Mouse (Mus musculus) 3134 (cell line): ENCODE measurements around the gene Trim14.
A peak's percentile ranks its signal among the peaks of the same experiment; 100 is the strongest.

Experiments
- DNase-seq: peaks from one replicate; pipeline ENCODE4 v3.0.0-alpha.2; 2011; ENCODE audit warnings: low spot score; ENCODE audit not compliant: insufficient read length; ENCODE audit errors: extremely low read depth

Gene Trim14

DNA sequence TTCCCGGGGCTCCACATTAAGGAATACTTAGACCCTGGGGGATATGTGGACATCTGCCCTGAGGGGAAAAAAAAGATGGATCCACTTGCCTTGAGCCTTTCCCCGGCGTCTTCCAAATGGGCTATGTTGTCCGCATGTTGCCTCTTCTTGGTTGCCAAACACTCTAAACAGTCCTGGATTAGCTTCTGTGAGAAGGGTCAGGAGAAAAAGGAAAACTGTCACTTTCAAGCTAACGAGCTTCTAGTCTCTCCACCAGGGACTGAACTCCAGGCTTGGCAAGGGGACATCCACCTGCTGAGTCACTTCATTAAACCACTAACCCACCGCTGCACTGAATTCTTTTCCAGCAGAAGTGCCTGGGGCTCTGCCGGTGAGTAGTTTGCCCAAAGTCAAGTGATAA is 3.0 kb downstream of the Trim14 start:
- peak; percentile 46 for DNase-seq

DNA sequence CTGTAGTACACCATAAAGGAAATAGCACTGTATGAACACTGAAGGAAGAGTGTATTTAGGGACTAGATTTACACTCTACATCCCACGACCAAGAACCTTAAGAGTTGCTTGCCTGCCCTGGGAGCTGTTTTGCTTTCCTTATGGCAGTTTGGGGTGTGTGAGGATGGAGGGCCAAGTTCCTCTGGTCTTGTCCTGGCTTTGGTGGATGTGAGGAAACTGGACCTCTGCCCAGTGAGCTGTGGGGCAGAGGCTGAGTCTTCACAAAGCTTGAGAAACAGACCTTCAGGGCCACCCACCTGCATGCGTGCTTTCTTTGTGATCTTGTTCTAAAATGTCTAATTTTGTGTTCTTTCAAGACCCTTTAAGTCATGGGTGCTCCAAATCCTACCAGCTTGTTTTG is 3.4 kb downstream of the Trim14 start:
- DNase-seq: no peak

DNA sequence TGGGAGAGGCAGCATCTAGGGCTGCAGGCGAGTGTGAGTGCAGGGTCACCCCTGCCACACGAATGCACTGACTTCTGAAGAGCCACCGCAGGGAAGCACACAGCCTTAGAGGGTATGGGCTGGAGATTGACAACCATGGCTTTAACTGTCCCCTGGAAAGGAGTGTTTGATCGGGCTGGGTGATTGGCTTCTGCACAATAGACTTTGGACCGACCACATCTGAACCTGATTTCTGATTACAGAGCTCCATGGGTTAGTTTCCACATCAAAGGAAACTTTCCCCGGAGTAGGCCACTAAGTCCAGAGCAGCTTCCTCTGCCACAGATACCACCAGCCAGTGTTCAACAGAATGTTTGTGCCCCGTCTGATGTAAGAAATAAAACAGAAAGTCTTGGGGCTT is 6.2 kb downstream of the Trim14 start:
- DNase-seq: no peak

DNA sequence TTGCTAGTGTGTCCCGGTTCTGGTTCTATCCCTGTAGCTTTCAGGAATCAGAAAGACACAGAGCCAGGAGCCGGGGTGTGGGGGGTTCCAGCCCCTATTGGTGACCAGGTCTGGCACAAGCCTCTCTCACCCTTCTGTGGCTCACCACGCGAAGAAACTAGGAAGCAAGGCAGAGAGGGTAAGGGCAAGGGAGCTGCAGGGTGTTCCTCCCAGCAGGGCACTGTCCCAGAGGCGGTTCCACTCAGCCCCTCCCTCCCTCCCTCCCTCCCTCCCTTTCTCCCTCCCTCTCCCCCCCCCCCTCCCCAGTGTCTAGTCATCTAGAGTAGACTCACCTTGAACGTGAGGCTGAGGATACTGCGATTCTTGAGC is 8.4 kb downstream of the Trim14 start:
- no peak for DNase-seq

DNA sequence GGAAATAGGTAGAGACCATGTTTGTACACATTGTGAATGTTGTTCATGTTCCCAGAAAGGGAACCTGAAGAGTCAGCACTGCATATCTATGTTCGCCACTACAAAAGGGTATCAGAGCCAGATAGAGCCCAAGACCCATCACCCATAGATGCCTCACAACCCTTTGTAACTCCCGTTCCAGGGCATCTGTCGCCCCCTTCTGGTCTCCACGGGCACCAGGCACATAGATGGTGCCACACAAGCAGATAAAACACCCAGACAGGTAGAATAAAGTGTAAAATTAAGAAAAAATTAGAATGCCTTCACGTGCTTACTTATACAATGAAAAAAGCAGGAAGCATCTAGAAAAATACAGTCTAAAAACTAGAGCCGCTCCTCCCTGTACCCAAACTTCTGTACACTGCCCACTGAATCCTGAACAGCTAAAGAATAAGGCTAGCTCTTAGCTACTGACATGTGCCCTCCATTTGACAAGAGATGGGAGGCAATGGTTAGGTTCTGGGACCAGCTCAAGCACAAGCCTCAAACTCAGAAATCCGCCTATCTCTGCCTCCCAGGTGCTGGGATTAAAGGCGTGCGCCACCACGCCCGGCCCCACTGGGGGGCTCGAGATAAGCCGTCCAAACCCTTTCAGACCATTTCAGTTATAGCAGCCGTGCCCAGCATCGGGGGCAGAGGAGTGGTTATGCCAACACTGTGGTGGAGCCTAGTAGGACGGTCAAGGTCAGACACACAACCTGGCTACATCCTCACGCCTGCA is 9.0 kb downstream of the Trim14 start:
- DNase-seq: peak; percentile 33

DNA sequence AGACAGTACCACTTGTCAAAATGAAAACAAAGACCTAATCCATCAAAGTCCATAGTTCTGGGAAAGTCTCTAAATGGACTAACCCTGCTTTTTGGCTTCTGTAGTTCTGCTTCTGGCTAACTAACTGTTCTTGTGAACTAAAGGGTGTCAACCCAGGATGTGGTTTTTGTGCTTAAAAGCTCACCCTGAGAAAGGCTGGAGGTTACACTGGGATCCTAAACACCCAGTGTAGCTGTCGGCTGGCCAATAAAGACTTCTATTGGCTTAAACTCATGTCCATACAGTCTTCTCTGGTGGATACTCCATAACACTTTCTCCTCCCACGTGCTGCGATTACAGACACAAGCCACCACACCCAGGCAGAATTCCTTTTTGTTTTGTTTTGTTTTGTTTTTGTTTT is 9.7 kb downstream of the Trim14 start:
- DNase-seq: no peak

DNA sequence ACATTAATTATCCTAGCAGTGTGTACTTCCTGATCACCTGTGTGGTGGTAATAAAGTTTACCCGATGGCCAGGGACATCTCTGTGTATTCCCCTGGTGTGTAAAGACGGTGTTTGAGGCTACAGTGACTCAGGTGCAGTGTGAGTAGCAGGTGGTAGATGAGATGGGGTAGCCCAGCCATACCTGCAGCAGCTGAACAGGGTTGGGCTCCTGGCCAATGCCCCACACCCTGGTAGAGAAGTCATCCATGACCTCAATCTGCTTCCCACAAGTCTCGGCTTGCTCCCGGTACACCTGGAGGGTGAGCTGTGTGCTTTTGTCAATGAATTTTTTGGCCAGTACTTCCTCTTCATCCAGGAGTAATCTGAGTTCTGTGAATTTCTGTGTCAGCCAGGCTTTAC is 12.6 kb downstream of the Trim14 start:
- no peak for DNase-seq

DNA sequence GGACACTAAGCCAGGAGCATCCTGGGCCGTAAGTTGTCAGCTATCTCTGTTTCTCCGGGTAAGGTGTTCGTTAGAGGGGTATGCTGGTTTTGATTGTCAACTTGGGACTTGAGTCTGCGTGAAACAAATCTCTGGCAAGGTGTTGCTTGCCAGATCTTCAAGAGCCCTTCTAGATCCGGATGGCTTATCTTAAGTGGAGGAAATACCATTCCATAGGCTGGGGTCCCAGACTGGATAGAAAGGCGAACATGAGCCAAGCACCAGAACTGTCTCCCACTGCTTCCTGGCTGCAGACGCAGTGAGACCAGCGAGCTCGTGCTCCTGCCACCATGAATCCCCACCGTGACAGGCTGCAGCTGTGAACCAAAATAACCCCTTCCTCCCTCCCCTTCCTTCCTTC is 14.5 kb downstream of the Trim14 start:
- DNase-seq: no peak

DNA sequence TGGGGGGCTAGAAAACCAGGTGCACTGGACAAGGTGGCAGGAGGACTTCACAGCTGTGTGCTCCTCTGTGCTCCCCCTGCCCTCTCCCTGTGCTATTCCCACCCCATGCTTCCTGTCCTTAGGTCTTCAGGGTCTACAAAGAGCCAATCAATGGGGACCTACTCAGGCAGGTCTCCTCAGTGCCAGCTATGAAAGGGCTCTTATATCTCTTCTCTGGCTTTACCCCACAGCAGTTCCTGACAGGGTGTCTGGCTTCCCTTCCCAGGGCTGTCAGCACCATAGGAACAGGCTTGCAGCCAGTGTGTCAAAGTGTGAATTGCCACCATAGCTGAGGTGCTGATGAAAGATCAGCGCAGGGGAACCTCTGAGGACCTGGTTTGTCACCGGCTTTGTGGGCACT is 15.4 kb downstream of the Trim14 start:
- DNase-seq: no peak

DNA sequence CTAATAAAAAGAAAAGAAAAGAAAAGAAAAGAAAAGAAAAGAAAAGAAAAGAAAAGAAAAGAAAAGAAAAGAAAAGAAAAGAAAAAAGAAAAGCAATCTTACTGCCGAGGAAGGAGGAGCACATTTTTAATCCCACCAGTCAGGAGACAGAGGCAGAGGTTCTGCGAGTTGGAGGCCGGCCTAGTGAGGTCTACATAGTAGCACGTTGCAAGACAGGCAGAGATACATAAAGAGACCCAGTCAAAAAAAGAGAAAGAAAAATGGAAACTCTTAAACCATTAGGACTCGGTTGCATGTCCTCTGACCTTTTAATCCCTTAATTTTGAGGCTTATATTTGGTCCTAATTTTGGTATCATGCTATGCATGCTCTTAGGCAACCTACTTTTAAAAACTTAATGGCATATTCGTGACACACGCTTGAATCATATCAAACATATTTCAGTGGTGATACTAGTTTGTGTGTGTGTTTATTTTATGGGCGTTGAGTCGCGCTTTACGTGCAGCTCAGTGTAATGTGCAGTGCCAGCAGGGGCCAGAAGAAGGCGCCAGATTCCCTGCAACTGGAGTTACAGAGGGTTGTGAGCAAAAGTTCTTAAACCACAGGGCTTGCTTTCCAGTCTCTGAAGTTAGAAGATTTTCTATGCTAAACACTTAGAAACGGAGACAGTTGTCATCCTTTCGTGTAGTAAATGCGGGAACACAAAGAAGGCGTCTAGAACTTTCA is 28.0 kb downstream of the Trim14 start:
- no peak for DNase-seq

DNA sequence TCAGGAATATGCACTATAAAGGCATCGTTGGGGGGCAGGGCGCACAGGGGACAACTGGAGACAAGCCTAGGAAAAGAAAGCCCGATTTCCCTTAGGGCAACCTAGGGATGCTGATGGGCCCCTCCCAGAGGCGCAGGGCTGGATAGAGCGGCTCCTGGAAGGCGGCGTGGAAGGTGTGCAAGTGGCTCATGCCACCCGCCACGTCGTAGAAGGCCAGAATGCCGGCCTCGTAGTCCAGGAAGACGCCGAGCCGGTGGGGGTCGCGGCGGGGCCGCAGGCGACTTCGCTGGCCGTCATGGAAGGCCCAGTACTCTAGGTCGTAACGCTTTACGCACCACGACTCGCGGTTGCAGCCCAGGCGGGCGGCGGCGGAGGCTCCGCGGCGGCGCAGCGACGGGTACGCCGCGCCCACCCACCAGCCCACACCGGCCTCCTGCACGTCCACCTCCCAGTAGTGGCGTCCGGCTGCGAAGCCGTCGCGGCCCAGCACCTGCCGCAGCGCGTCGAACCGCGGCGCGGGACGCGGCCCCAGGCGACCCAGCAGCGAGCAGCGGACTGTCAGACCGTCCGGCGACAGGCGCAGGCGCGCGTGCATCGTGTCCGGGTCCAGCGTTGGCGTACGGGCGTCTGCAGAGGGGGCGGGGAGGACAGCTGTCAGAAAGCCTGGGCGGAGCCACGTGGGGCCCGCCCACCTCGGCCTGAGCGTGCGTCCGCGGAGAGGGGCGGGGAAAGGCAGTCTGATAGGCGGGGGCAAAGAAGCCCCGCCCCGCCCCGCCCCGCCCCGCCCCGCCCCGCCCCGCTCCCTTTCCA is 28.9 kb downstream of the Trim14 start:
- peak; percentile 45 for DNase-seq

DNA sequence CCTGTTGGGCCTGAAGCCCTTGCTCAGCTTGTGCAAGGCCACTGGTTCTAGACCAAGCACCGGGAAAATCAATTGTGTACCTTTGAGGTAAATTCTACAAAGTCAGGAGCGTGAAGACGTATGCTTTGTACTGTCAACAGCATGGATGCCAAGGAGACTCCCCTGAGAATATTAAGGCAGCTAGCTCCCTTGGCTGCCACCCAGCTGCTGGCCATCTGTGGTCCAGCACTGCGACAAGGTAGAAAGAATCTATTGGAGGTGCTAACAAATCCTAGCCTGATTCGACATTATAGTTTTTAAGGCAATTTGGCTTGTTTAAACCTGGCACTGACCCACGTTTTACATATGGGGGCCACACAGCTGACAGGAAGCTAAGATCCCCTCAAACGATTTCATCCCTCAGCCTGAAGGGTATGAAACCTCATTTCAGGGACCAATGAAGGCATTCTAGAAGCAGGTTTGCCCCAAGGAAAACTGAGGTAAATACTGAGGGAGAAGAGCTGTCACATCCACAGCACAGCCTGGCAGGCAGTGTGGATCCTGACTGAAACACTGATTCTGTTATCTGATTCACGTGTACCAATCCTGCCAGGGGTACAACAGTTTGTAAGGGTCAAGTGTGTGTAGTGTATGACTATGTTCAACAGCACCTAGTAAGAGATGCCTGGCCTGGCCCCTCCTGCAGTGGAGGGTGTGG is 30.4 kb downstream of the Trim14 start:
- no peak for DNase-seq

DNA sequence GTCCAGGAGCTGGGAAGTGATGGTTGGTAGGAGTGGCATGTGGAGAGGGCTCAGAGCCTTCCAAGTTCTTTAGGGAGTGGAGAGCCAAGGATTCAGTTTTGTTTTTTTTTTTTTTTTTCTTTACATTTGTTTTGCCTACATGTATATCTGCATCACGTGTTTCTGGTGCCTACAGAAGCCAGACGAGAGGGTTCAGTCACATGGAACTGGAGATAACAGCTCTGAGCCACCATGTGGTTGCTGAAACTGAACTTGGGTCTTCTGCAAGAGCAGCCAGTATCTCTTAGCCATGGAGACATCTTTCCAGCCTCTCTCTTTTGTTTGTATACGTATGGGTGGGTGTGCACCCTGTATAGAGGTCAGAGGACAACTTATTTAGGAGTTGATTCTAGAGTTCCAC is 32.1 kb downstream of the Trim14 start:
- DNase-seq: no peak

DNA sequence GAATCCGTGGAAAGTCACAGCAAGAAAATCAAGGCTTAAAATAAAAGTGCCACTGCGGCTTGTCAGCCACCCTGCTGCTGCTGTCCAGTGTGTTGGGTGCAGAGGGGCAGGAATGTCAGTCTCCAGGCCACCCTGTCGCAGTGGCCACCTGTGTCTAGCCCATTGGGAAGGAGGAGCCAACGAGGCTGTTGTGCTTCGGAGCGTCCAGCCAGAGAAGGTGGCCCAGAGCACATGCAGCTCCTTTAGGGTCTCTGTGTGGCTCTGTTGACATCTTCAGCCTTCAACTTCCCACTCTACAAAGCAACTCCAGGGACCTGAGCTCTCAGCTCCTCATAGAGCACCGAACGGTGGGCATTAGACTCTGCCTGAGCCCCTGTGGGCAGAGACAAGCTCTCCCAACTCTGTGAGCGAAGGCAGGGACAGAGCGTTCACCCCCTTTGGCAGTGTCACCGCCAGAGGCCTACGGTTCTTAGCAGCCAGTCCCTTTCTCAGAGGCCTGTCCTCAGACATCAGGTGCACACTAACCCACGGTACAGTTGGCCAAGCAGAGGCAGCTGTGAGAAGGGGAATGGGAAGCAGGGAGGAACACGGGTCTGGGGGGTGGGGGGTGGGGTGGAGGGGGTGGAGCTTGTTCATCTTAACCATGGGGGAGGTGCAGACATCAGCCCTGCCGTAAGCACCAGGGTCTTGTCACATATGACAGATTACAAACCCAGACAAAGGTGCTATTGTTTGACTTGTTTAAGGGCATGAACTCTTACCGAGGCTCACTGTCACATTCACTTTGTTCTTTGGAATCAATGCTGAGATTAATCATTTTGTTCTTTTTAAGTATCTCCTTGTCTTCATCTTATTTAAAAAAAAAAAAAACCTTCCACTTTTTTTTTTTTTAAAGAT is 33.1 kb downstream of the Trim14 start:
- DNase-seq: no peak

DNA sequence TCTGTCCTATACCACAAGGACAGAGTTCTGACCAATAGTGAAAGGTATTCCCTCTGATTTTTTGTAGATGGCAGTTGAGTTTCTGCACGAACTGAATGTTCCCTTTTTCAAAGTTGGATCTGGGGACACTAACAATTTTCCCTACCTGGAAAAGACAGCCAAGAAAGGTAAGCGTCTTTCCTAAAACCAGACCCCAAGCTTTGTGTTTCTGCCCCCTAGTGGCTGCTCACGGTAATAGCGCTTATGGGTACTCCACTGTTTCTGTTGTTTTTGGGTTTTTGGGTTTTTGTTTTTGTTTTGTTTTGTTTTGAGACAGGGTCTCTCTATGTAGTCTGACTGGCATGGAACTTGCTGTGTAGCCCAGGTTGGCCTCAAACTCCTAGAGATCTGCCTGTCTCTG is 37.0 kb downstream of the Trim14 start:
- DNase-seq: no peak

DNA sequence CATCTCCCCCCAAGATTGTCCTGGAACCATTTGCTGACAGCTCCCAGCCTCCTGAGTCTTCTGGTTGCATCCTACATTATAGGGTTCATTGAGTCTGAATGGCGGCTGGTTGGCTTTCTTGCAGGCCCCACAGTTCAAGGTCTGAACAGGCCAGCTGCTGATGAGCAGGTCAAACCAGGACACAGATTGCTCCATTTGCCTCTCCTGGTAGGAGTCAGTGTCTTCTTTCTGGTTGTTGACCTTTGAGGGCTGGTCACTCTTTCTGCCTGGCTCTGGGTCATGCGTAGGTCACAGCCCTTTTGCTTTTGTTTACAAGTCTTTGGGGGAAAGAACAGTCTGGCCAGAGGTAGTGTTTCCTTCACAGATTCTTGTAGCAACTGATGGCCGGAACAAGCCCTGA is 37.4 kb downstream of the Trim14 start:
- no peak for DNase-seq

DNA sequence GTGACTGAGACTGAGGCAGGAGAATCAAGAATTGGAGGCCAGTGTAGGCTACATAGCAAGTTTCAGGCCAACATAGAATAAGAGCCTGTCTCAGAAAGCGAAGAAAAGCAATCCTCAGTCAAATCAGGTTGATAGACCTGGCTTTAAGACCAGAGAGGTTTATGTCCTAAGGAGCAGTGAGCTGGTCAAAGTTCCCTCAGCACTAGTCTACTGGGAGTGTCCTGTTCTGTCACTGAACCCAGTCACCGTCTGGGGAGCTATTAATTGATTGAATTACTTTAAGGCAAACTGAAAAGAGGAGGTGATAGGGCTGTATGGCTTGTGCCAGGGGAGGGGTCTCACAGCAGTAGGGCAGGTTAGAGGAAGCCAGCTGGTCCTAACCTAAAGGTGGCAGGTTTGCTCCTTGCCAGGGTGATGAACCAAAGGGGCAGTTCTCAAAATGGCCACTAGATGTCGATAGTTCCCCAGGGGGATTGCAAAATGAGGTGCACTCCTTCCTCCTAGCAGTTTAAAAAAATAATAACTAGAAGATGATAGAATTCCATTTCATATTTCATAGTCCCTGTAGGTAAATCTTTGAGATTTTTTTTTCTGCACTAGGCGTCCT is 38.6 kb downstream of the Trim14 start:
- DNase-seq: no peak

DNA sequence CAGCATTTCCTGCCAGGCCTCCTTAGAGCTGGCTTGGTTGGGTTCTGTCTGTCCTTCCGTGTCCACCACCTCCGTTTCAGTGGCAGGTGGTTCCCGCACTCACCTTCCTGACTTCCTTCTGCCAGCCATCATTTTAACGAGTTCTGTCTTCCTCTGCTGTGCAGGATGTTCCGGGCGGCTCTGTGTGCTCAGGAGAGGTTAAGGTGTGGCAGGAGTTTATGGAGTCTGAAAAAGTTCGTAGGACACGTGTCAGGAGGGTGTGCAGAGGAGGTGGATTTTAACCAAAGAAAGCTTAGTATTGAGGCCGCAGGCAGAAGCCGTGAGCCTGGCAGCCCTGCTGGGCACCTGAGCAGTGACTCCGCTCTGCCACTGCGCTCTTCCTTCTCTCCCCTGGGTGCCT is 40.4 kb downstream of the Trim14 start:
- no peak for DNase-seq

DNA sequence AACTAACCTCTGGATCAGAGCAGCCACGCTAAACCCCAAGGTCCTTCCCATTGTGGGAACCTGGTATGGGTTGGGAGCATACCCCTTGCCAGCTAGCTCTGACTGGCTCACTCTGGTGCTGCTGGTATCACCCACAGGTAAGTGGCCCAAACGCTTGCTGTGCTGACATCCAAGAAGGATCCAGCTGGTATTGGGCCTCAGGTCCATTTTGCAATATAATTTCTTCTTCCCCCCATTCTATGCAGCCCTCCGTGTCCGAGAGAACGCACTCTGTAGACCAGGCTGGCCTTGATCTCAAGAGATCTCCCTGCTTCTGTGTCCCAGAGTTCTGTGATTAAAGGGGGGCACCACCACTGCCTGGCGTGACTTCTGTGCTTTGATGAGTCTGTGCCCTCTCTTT is 42.9 kb downstream of the Trim14 start:
- no peak for DNase-seq
